Mouse (Mus musculus) cerebellum, adult 2 months (tissue): ENCODE data around the gene Gemin7. TPM values are rescaled to one million over a fixed set of nuclear protein-coding genes. Genes with fewer than 3 reads are reported as not detected.

Experiments used
- DNase-seq, 2 experiments: peaks; one replicate each; pipeline ENCODE4 v3.0.0; 2021
- H3K27ac ChIP-seq: fragments of 200-500 bp; 2 replicates; pipeline ENCODE4 v1.5.1; 2012; ENCODE audit warnings: low read length, control low read depth, inconsistent platforms; ENCODE audit not compliant: insufficient read depth
- H3K27me3 ChIP-seq: fragments of 200-500 bp; 2 replicates; pipeline ENCODE4 v1.6.1; 2012; ENCODE audit warnings: inconsistent platforms, mild to moderate bottlenecking, low read length, moderate library complexity; ENCODE audit not compliant: control insufficient read depth, insufficient read depth
- H3K4me1 ChIP-seq: fragments of 200-500 bp; 2 replicates; pipeline ENCODE4 v1.6.1; 2011; ENCODE audit warnings: low read length; ENCODE audit not compliant: control insufficient read depth, insufficient read depth
- H3K4me3 ChIP-seq: fragments of 200-500 bp; replicated peaks from 2 replicates; pipeline ENCODE3; 2011; ENCODE audit warnings: mild to moderate bottlenecking, low read depth, low read length, control low read depth; ENCODE audit not compliant: insufficient read depth
- CTCF ChIP-seq: fragments of 200-500 bp; IDR thresholded peaks from 2 replicates; pipeline ENCODE4 v1.5.1; 2011; ENCODE audit warnings: low read depth, mild to moderate bottlenecking, control low read depth, low read length, moderate library complexity, borderline replicate concordance; ENCODE audit not compliant: insufficient read depth
- POLR2A ChIP-seq: fragments of 200-500 bp; IDR thresholded peaks from 2 replicates; pipeline ENCODE4 v1.6.1; 2011; ENCODE audit warnings: low read length, control low read depth, borderline replicate concordance; ENCODE audit not compliant: insufficient read depth
- WGBS: fragments of 180-500 bp; shearing (Covaris S2); methylation state at CpG from one replicate; pipeline ENCODE4 v1.1.7; 2018; 5-methylcytosine and 5-hydroxymethylcytosine counted together
- polyA plus RNA-seq: library from polyadenylated mRNA; depleted of rRNA; stranded (reverse); fragments of >200 nt; gene quantifications from 2 replicates; pipeline ENCODE4 v1.2.3, GENCODE M21; 2012

The Gemin7 gene
- polyA plus RNA-seq, 1 experiment: 86.1 TPM

DNA sequence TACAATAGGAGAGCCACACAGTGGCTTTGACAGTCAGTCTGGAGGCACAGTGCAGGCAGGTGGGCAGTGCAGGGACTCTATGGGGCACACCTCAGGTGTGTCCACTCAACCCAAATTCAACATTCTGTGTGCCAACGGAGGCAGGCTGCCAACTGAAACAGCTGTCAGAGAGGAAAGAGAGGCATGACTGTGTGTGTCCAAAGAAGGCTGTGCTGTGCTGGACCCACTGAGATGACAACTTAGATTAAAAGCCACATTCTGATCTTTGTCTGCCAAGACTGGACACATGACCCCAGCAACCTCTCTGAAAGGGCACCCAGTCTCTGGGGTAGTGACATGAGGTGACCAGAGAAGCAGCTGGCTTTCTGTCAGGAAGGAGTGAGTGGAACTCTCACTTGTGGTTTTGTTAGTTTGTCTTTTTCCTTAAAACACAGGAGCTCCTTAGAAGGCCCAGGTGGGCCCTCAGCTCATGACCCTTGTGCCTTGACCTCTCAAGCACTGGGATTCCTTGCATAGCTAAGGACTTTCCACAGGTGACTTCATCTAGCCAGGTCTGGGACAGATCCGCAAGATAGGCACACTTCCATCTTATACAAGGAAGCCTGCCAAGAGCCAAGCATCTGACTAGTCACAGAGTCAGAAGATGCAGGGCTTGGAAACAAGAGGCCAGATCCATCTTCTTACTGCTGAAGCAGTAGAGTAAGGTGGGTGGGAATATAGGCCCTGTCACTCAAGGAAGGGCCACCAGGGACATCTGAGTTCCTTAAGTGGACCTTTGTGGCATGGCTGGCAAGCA is 36.4 kb downstream of the Gemin7 start:
- 7% methylated on average over 2 of the region's 2 CpGs for WGBS
- no peaks in the 10 kb centered on the region for H3K27me3 ChIP-seq
- TF ChIP-seq CTCF (no peak), POLR2A (no peak)
- peaks cover 57% of the 10 kb centered on the region for H3K4me1 ChIP-seq
- no peak overlapping the region for H3K4me3 ChIP-seq
- peak overlapping the region; percentile 45; the same call in 1 of the 2 replicates for H3K27ac ChIP-seq
- DNase-seq: peak; percentile 51 to 57

DNA sequence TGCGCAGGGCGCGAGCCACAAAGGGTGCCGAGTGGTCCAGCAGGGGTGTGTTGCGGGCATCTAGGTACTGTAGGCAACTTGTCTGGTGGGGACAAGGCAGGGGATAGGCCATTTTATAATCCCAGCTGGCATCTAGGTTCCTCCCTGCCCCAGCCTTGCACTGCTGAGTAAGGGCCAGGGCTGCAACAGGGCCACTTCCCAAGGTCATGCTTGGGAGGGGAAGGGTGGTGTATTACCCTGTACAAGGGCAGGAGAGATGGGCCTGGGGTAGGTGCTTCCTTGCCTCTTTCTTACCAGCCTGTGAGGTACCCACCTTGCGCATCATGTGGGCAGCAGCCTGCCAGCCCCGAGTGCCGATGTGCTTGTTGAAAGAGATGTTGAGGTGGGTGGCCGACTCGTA is 42.7 kb downstream of the Gemin7 start:
- Histone ChIP-seq H3K4me3 (no peak overlapping the region), H3K4me1 (peaks cover 25% of the 10 kb centered on the region), H3K27me3 (no peaks in the 10 kb centered on the region), H3K27ac (no peak overlapping the region)
- no peak for DNase-seq
- WGBS: 82% methylated on average over 10 of the region's 10 CpGs
- TF ChIP-seq CTCF (no peak), POLR2A (no peak)

DNA sequence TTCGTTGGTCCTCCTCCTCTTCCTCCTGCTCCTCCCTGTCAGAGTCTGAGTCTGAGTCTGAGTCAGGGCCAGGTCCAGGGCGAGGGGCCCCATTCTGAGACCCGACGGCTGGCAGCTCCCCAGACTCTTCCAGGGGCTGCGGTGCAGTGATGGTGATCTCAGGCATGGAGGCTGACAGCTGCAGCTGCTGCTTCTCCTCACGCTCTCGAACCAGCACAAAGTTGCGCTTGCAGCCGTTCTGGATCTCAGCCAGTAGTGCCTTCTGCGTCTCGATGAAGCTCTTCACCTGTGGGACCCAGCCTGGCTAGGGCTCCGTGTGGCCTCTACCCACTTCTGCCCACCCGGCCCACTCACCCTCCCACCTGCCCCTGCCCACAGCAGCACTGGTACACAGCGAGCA is 45.2 kb downstream of the Gemin7 start:
- 34% methylated on average over 14 of the region's 14 CpGs for WGBS
- H3K27me3 ChIP-seq: no peaks in the 10 kb centered on the region
- H3K4me3 ChIP-seq: no peak overlapping the region
- no peak overlapping the region for H3K27ac ChIP-seq
- TF ChIP-seq POLR2A (no peak), CTCF (no peak)
- H3K4me1 ChIP-seq: peaks cover 20% of the 10 kb centered on the region
- DNase-seq: no peak

DNA sequence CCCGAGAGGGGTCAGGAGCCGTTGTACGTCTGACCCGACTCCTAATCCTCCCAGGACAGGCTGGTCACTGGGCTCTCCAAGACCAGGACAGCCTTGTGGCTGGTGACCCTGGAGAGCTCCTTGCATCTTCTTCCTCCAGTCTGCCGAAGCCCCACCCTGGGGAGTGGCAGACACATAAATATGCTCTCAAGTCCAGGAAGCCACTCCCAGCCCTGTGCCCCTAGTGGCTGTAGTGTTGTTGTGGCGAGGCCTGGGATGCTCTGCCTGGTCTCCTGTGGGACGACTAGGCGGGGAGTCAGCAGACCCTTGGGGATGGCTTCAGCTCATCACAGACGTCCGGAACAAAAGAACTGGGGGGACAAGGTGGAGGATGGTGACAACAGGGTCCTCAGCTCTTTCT is 46.3 kb downstream of the Gemin7 start:
- DNase-seq: no peak
- no peak overlapping the region for H3K4me3 ChIP-seq
- TF ChIP-seq POLR2A (no peak), CTCF (no peak)
- 74% methylated on average over 10 of the region's 10 CpGs for WGBS
- no peak overlapping the region for H3K27ac ChIP-seq
- H3K27me3 ChIP-seq: no peaks in the 10 kb centered on the region
- peaks cover 10% of the 10 kb centered on the region for H3K4me1 ChIP-seq

DNA sequence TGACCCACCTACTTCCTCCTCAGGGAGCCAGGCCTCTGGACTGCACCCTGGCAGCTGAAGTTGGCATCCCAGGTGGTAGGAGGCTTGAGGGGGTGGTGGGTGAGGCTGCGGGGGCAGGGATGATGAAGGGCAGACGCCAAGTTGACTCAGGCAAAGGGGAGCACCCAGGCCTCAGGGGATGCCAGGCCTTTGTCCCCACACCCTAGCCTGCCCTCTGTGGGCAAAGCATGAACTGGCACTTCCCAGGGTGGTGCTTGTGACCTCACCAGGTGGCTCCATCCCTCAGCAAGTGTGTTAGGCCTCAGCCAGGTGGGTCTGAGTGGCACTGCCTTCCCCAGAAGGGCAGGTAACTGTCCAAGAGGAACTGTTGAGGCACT is 52.3 kb downstream of the Gemin7 start:
- H3K27ac ChIP-seq: no peak overlapping the region
- H3K4me1 ChIP-seq: peaks cover 15% of the 10 kb centered on the region
- no peak overlapping the region for H3K4me3 ChIP-seq
- no peak for TF ChIP-seq CTCF
- TF ChIP-seq POLR2A: no peak
- WGBS: 50% methylated on average over 2 of the region's 2 CpGs
- H3K27me3 ChIP-seq: peaks cover 3% of the 10 kb centered on the region; the same call in 1 of the 2 replicates
- no peak for DNase-seq

DNA sequence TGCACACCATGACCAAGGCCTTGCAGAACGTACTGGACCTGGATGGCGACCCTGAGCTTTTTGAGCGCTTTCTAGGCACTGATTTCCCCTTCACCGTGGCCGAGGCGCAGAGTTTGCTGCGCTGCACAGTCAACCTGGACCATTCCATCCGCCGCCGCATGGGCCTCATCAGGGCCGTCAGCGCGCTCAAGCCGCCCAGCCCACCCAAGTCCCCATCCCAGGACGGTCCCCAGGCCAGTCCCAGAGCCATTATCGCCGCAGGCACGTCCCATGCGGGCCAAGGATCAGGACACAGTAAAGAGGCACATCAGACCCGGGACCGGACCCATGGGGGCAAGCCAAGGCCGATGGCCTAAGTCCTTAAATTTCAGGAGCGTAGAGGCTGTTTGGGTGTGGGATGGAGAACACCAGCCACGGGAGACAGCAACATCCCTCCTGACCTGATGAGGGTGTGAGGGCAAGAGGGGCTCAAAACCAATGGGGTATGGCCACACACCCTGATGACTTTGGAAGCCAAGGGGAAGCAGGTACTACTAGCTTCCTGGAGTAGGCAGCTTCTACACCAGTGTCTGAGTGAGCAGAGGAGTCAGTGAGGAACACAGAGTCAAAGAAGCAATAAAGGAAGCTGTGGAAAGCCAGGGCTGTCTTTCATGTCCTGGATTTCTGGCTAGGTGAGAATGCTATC is 52.8 kb downstream of the Gemin7 start:
- DNase-seq: no peak
- Histone ChIP-seq H3K4me3 (no peak overlapping the region), H3K4me1 (peaks cover 15% of the 10 kb centered on the region), H3K27ac (no peak overlapping the region), H3K27me3 (peaks cover 3% of the 10 kb centered on the region; the same call in 1 of the 2 replicates)
- 15% methylated on average over 24 of the region's 24 CpGs for WGBS
- TF ChIP-seq CTCF (no peak), POLR2A (no peak)

DNA sequence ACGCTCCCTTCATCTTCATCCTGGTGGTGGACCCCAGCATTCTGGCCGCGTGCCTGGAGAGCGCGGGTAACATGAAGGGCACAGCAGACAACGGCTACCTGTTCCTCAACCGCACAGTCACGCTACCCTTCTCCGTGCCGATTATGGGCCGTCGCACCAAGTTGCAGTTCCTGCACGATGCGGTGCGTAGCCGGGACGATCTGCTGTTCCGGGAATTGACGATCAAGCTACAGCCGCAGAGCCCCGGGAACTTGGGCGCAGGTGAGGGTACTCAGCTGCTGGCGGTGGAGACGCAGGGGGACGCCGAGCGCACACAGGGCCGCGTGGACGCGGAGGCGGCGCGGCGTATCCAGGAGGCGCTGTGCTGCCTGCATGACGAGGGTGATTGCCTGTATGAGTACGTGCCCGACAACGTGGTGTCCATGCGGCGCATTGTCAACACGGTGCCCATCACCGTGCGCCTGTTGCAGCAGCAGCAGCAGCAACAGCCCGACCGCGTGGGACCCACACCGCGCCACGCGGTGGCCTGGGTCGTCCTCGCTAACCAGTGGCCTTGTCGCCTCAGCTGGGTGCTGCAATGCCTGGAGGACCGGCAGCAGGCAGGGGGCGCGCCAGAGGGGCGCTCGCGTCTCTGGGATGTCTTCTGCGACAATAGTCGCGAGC is 53.5 kb downstream of the Gemin7 start:
- Histone ChIP-seq H3K27ac (no peak overlapping the region), H3K27me3 (peaks cover 3% of the 10 kb centered on the region; the same call in 1 of the 2 replicates), H3K4me3 (no peak overlapping the region), H3K4me1 (peaks cover 15% of the 10 kb centered on the region)
- DNase-seq: peak in 1 of 2 experiments; percentile 44
- WGBS: under 1% methylated on average over 64 of the region's 64 CpGs
- TF ChIP-seq POLR2A: no peak
- TF ChIP-seq CTCF: peak; percentile 16; the same call in 1 of the 2 replicates
